Mouse (Mus musculus) neural tube, embryonic 15.5 days (tissue): ENCODE measurements around the gene Mettl24. TPM values are rescaled to one million over a fixed set of nuclear protein-coding genes. Genes with fewer than 3 reads are reported as not detected.

Source experiments
- ATAC-seq: fragments of 200-750 bp; cut with Nextera tagmentation; 2 replicates; pipeline ENCODE4 v1.8.0; 2017; ENCODE audit warnings: mild to moderate bottlenecking, moderate TSS enrichment, moderate library complexity; ENCODE audit not compliant: low FRiP score
- H3K27ac ChIP-seq: fragments of 300-500 bp; sonication (generic); replicated peaks from 2 replicates; pipeline ENCODE4 v1.5.1; 2015; ENCODE audit warnings: mild to moderate bottlenecking, inconsistent platforms
- H3K27me3 ChIP-seq: fragments of 300-500 bp; sonication (generic); replicated peaks from 2 replicates; pipeline ENCODE4 v1.6.1; 2015; ENCODE audit warnings: inconsistent platforms
- H3K36me3 ChIP-seq: fragments of 300-500 bp; sonication (generic); 2 replicates; pipeline ENCODE4 v1.6.1; 2015; ENCODE audit warnings: inconsistent platforms
- H3K4me1 ChIP-seq: fragments of 300-500 bp; sonication (generic); 2 replicates; pipeline ENCODE4 v1.6.1; 2015; ENCODE audit warnings: inconsistent platforms
- H3K4me2 ChIP-seq: fragments of 300-500 bp; sonication (generic); 2 replicates; pipeline ENCODE4 v1.6.1; 2015; ENCODE audit warnings: inconsistent platforms, mild to moderate bottlenecking, moderate library complexity
- H3K4me3 ChIP-seq: fragments of 300-500 bp; sonication (generic); replicated peaks from 2 replicates; pipeline ENCODE4 v1.5.1; 2015; ENCODE audit warnings: mild to moderate bottlenecking, inconsistent platforms
- H3K9ac ChIP-seq: fragments of 300-500 bp; sonication (generic); replicated peaks from 2 replicates; pipeline ENCODE4 v1.6.1; 2015; ENCODE audit warnings: mild to moderate bottlenecking, inconsistent platforms
- H3K9me3 ChIP-seq: fragments of 300-500 bp; sonication (generic); replicated peaks from 2 replicates; pipeline ENCODE4 v1.6.1; 2016; ENCODE audit warnings: inconsistent platforms
- WGBS: fragments of 180-500 bp; shearing (Covaris S2); methylation state at CpG from one replicate; pipeline ENCODE4 v1.1.7; 2015; ENCODE audit warnings: mixed read lengths; 5-methylcytosine and 5-hydroxymethylcytosine counted together
- polyA plus RNA-seq: library from polyadenylated mRNA; unstranded; fragments of >200 nt; fragmentation: Nextera tagmentation; extraction: Ambion mirVana; gene quantifications from 2 replicates; pipeline ENCODE4 v1.2.1, GENCODE M21; 2015

Gene Mettl24
- polyA plus RNA-seq, 1 experiment from 2014 or later: 1.2 TPM

DNA sequence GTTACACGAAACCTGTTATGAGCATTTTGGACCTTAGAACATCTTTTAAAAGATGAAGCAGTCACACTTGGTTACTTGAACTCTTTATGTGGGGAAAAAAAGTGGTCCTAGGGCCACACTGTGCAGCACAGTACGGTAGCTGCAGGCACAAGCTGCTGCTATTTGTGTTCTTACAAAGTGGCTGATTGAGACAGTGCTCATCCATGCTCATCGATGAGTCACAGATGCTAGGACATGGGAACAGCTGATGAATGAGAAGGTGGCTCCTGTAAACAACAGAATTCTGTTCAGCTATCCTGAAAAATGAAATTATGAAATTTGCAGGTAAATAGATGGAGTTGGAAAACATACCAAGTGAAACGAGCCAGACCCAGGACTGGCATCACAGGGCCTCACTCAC lies 144.6 kb downstream of the Mettl24 start:
- Histone ChIP-seq H3K27ac (no peak overlapping the region), H3K36me3 (peaks cover 13% of the 10 kb centered on the region; the same call in 1 of the 2 replicates), H3K4me3 (no peak overlapping the region), H3K4me2 (no peak overlapping the region), H3K9me3 (no peaks in the 10 kb centered on the region), H3K27me3 (no peaks in the 10 kb centered on the region), H3K9ac (no peak overlapping the region), H3K4me1 (no peaks in the 10 kb centered on the region)
- WGBS: 92% methylated on average over 4 of the region's 4 CpGs
- no peak for ATAC-seq

- no peak overlapping the region for H3K27ac ChIP-seq
- no peak overlapping the region for H3K4me2 ChIP-seq
- WGBS: 86% methylated on average over 3 of the region's 3 CpGs
- ATAC-seq: no peak
- no peaks in the 10 kb centered on the region for H3K9me3 ChIP-seq
- no peak overlapping the region for H3K9ac ChIP-seq
- no peak overlapping the region for H3K4me3 ChIP-seq
- no peaks in the 10 kb centered on the region for H3K4me1 ChIP-seq
- peaks cover 25% of the 10 kb centered on the region for H3K36me3 ChIP-seq
- H3K27me3 ChIP-seq: no peaks in the 10 kb centered on the region
These were observed 147.2 kb downstream of the Mettl24 start for GRCm38 (mm10) chr10:40830312-40830711.

GRCm38 (mm10) chr10:40831267-40831666 lies 148.2 kb downstream of the Mettl24 start:
- Histone ChIP-seq H3K36me3 (peaks cover 27% of the 10 kb centered on the region), H3K4me3 (no peak overlapping the region), H3K4me1 (no peaks in the 10 kb centered on the region), H3K27ac (no peak overlapping the region), H3K9ac (no peak overlapping the region), H3K4me2 (no peak overlapping the region), H3K9me3 (no peaks in the 10 kb centered on the region), H3K27me3 (no peaks in the 10 kb centered on the region)
- ATAC-seq: no peak
- WGBS: 91% methylated on average over 3 of the region's 7 CpGs

- peaks cover 33% of the 10 kb centered on the region for H3K36me3 ChIP-seq
- no peak overlapping the region for H3K4me2 ChIP-seq
- no peak overlapping the region for H3K4me3 ChIP-seq
- 87% methylated on average over 5 of the region's 5 CpGs for WGBS
- H3K27ac ChIP-seq: no peak overlapping the region
- H3K9me3 ChIP-seq: no peaks in the 10 kb centered on the region
- ATAC-seq: no peak
- H3K4me1 ChIP-seq: peaks cover 12% of the 10 kb centered on the region
- no peak overlapping the region for H3K9ac ChIP-seq
- H3K27me3 ChIP-seq: no peaks in the 10 kb centered on the region
These were observed 157.0 kb downstream of the Mettl24 start for GRCm38 (mm10) chr10:40840086-40840485.

GRCm38 (mm10) chr10:40843841-40844240 lies 160.8 kb downstream of the Mettl24 start:
- Histone ChIP-seq H3K36me3 (peaks cover 44% of the 10 kb centered on the region), H3K9me3 (no peaks in the 10 kb centered on the region), H3K4me2 (peak overlapping the region; percentile 13; the same call in 1 of the 2 replicates), H3K9ac (no peak overlapping the region), H3K4me1 (peaks cover 15% of the 10 kb centered on the region), H3K27ac (peak overlapping the region; percentile 73), H3K4me3 (no peak overlapping the region), H3K27me3 (no peaks in the 10 kb centered on the region)
- ATAC-seq: no peak; the same call in 1 of the 2 replicates
- 85% methylated on average over 5 of the region's 5 CpGs for WGBS

DNA sequence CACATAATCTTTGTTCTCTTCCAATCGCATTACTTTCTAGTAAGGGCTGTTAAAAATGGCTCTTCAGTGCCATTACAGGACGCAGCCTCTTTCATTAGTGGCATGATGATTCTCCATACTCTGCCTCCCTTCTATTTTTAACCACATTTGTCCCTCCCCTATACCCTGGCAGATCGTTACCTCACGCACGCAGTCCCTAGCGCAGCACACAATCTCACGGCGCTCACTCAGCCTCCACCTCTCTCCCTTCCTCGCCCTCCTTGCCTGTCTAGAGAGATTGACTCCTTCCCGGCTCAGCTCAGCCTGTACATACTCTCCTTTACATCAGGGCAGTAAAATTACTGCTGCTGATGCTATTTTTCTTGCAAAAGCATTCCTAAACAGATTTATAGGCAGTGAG lies 161.5 kb downstream of the Mettl24 start:
- 0 out of 2 replicates have a peak overlapping the region, but pooled peaks have one; percentile 13 for H3K4me2 ChIP-seq

DNA sequence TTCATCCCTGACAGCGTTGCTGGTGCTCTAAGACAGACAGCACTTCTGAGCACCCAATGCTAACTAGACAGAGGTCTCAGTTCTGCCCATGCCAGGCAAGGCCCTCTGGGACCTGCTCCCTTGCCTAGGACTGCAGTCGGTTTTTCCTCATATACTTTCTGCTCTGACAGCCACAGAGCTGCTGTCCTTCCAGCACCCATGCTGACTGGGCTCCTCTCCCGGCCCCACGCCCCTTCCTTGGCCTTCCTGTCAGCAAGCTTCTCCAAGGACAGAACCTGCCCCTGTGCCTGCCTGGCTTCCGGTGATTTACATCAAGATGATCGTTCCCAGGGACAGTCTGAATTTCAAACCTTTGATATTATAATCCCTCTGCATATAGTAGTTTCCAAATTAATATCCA lies 162.5 kb downstream of the Mettl24 start:
- Histone ChIP-seq H3K4me2 (no peak overlapping the region), H3K36me3 (peaks cover 39% of the 10 kb centered on the region), H3K27me3 (no peaks in the 10 kb centered on the region), H3K4me3 (no peak overlapping the region), H3K9me3 (no peaks in the 10 kb centered on the region), H3K9ac (no peak overlapping the region), H3K27ac (0 out of 2 replicates have a peak overlapping the region, but pooled peaks have one; percentile 3), H3K4me1 (peaks cover 15% of the 10 kb centered on the region)
- WGBS: 86% methylated on average over 6 of the region's 6 CpGs
- ATAC-seq: no peak

More for the DNA sequence above, 161.5 kb downstream of the Mettl24 start:
- Histone ChIP-seq H3K36me3 (peaks cover 41% of the 10 kb centered on the region), H3K27me3 (no peaks in the 10 kb centered on the region), H3K27ac (peak overlapping the region; percentile 73), H3K4me1 (peaks cover 15% of the 10 kb centered on the region), H3K9me3 (no peaks in the 10 kb centered on the region), H3K4me3 (no peak overlapping the region), H3K9ac (no peak overlapping the region)
- ATAC-seq: peak; percentile 83
- 52% methylated on average over 10 of the region's 10 CpGs for WGBS

GRCm38 (mm10) chr10:40847176-40847874 lies 164.2 kb downstream of the Mettl24 start:
- H3K27me3 ChIP-seq: no peaks in the 10 kb centered on the region
- H3K36me3 ChIP-seq: peaks cover 30% of the 10 kb centered on the region
- no peak overlapping the region for H3K4me3 ChIP-seq
- peaks cover 15% of the 10 kb centered on the region for H3K4me1 ChIP-seq
- H3K4me2 ChIP-seq: no peak overlapping the region
- ATAC-seq: no peak
- no peak overlapping the region for H3K9ac ChIP-seq
- no peaks in the 10 kb centered on the region for H3K9me3 ChIP-seq
- no peak overlapping the region for H3K27ac ChIP-seq
- WGBS: 88% methylated on average over 10 of the region's 10 CpGs

- peaks cover 19% of the 10 kb centered on the region for H3K36me3 ChIP-seq
- H3K4me2 ChIP-seq: no peak overlapping the region
- 89% methylated on average over 2 of the region's 2 CpGs for WGBS
- no peaks in the 10 kb centered on the region for H3K27me3 ChIP-seq
- H3K27ac ChIP-seq: no peak overlapping the region
- H3K4me1 ChIP-seq: 0 out of 2 replicates have a peak, but pooled peaks cover 1% of the 10 kb centered on the region
- ATAC-seq: no peak
- H3K4me3 ChIP-seq: no peak overlapping the region
- H3K9ac ChIP-seq: no peak overlapping the region
- no peaks in the 10 kb centered on the region for H3K9me3 ChIP-seq
These were observed 167.6 kb downstream of the Mettl24 start for GRCm38 (mm10) chr10:40850644-40851043.

DNA sequence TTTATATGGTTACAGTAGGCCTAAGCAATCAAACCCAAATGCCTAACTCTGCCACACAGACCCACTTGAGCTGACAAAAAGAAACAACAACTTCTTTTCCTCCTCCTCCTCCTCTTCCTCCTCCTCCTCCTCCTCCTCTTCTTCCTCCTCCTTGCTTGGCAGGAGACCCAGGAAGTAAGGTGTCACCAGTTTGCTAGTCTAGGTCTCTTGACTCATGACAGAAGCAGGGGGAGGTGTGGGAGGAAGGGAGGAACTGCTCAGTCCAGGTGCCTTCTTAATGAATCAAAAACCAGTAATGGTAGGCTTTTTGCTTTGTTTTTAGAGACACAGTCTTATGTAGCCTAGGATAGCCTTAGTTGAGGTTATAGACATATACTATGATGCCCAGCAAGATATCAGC lies 168.1 kb downstream of the Mettl24 start:
- H3K4me3 ChIP-seq: no peak overlapping the region
- no peak for ATAC-seq
- H3K4me2 ChIP-seq: no peak overlapping the region

GRCm38 (mm10) chr10:40855616-40856015 lies 172.5 kb downstream of the Mettl24 start:
- H3K9me3 ChIP-seq: no peaks in the 10 kb centered on the region
- WGBS: 75% methylated on average over 2 of the region's 2 CpGs
- 0 out of 2 replicates have a peak, but pooled peaks cover 4% of the 10 kb centered on the region for H3K4me1 ChIP-seq

More for the DNA sequence above, 168.1 kb downstream of the Mettl24 start:
- Histone ChIP-seq H3K4me1 (no peaks in the 10 kb centered on the region), H3K9ac (no peak overlapping the region), H3K36me3 (peaks cover 19% of the 10 kb centered on the region), H3K27me3 (no peaks in the 10 kb centered on the region), H3K9me3 (no peaks in the 10 kb centered on the region), H3K27ac (no peak overlapping the region)

DNA sequence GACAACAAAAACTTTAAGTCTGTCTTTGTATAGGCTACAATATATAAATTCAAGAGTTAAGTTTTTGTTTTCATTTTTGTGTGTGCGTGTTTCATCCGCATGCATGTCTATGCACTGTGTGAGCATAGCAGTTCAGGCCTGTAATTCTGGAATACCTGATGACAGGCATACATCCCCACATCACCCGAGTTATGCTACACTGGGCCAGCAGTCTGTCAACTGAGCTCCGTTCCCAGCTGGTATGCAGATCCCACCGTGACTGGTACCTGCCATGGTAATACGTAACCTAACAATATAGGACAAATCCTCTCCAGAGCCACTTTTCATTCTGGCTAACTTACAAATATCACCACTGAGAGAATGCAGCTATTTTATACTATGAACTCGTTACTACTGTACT lies 173.6 kb downstream of the Mettl24 start:
- H3K27ac ChIP-seq: no peak overlapping the region
- H3K9ac ChIP-seq: no peak overlapping the region
- H3K27me3 ChIP-seq: no peaks in the 10 kb centered on the region
- no peaks in the 10 kb centered on the region for H3K36me3 ChIP-seq
- WGBS: 88% methylated on average over 7 of the region's 7 CpGs
- no peak for ATAC-seq
- H3K4me1 ChIP-seq: 0 out of 2 replicates have a peak, but pooled peaks cover 4% of the 10 kb centered on the region
- no peak overlapping the region for H3K4me3 ChIP-seq
- H3K9me3 ChIP-seq: no peaks in the 10 kb centered on the region
- H3K4me2 ChIP-seq: no peak overlapping the region

More at GRCm38 (mm10) chr10:40855616-40856015, 172.5 kb downstream of the Mettl24 start:
- Histone ChIP-seq H3K36me3 (no peaks in the 10 kb centered on the region), H3K27me3 (no peaks in the 10 kb centered on the region), H3K4me2 (no peak overlapping the region), H3K4me3 (no peak overlapping the region), H3K9ac (no peak overlapping the region), H3K27ac (no peak overlapping the region)
- no peak for ATAC-seq
